Mouse (Mus musculus): Measurements from ENCODE around the gene Mrpl50.

Mrpl50 gene

GRCm38 (mm10) chr4:49520572-49521340 lies at the start of gene Mrpl50, which contains the start of gene Zfp189:
Gene Mrpl50, minus strand, starts transcription at chr4:49521093.
Gene Zfp189, plus strand, starts transcription at chr4:49521176.
- DNase-seq (ENCODE audit: low read depth, low spot score) = peak; percentile 95

- no peak for DNase-seq (ENCODE audit: low read depth, low spot score)
These were observed 46.7 kb upstream of the Mrpl50 start for GRCm38 (mm10) chr4:49567613-49568012.

- DNase-seq (ENCODE audit: low read depth, low spot score) = no peak
These were observed 39.3 kb upstream of the Mrpl50 start for GRCm38 (mm10) chr4:49559915-49560772.

- no peak for DNase-seq (ENCODE audit: low read depth, low spot score)
These were observed 37.3 kb upstream of the Mrpl50 start for GRCm38 (mm10) chr4:49558181-49558580.

- DNase-seq (ENCODE audit: low read depth, low spot score) = no peak
These were observed 36.5 kb upstream of the Mrpl50 start for GRCm38 (mm10) chr4:49557375-49557774.

- DNase-seq (ENCODE audit: low read depth, low spot score) = no peak
These were observed 32.5 kb upstream of the Mrpl50 start for GRCm38 (mm10) chr4:49553380-49553779.

GRCm38 (mm10) chr4:49549383-49549782 lies 28.5 kb upstream of the Mrpl50 start, which contains the start of gene Aldob:
Gene Aldob, minus strand, starts transcription at chr4:49549546.
- no peak for DNase-seq (ENCODE audit: low read depth, low spot score)

GRCm38 (mm10) chr4:49547544-49548219 lies 26.8 kb upstream of the Mrpl50 start:
- no peak for DNase-seq (ENCODE audit: low read depth, low spot score)

GRCm38 (mm10) chr4:49546873-49547543 lies 26.1 kb upstream of the Mrpl50 start:
- DNase-seq (ENCODE audit: low read depth, low spot score) = no peak

GRCm38 (mm10) chr4:49546026-49546425 lies 25.1 kb upstream of the Mrpl50 start:
- no peak for DNase-seq (ENCODE audit: low read depth, low spot score)

- no peak for DNase-seq (ENCODE audit: low read depth, low spot score)
These were observed 20.1 kb upstream of the Mrpl50 start for GRCm38 (mm10) chr4:49540966-49541365.

- no peak for DNase-seq (ENCODE audit: low read depth, low spot score)
These were observed 18.8 kb upstream of the Mrpl50 start for GRCm38 (mm10) chr4:49539665-49540064.

GRCm38 (mm10) chr4:49536671-49537070 lies 15.8 kb upstream of the Mrpl50 start:
- no peak for DNase-seq (ENCODE audit: low read depth, low spot score)

- DNase-seq (ENCODE audit: low read depth, low spot score) = no peak
These were observed 14.9 kb upstream of the Mrpl50 start for GRCm38 (mm10) chr4:49535675-49536294.

GRCm38 (mm10) chr4:49535036-49535435 lies 14.1 kb upstream of the Mrpl50 start:
- no peak for DNase-seq (ENCODE audit: low read depth, low spot score)

GRCm38 (mm10) chr4:49522576-49522975 lies 1.7 kb upstream of the Mrpl50 start:
- no peak for DNase-seq (ENCODE audit: low read depth, low spot score)

- no peak for DNase-seq (ENCODE audit: low read depth, low spot score)
These were observed 453 bp upstream of the Mrpl50 start for GRCm38 (mm10) chr4:49521346-49521745.

- no peak for DNase-seq (ENCODE audit: low read depth, low spot score)
These were observed 1.4 kb downstream of the Mrpl50 start for GRCm38 (mm10) chr4:49519476-49519875.

GRCm38 (mm10) chr4:49514441-49514840 lies 6.5 kb downstream of the Mrpl50 start:
- no peak for DNase-seq (ENCODE audit: low read depth, low spot score)

GRCm38 (mm10) chr4:49512636-49513035 lies 8.3 kb downstream of the Mrpl50 start:
- no peak for DNase-seq (ENCODE audit: low read depth, low spot score)
